Mouse (Mus musculus) limb, embryonic 11.5 days (tissue): ENCODE measurements at regions not wholly inside any gene's neighbourhood (a gene's known extent, or its start where the extent isn't known, plus 50 kb on each side); places are given as distances from the start of the nearest gene placed in this dataset.

Experiments used
- ATAC-seq: fragments of 200-750 bp; cut with Nextera tagmentation; 2 replicates; pipeline ENCODE4 v1.8.0; 2017; ENCODE audit warnings: low read depth; ENCODE audit not compliant: insufficient number of reproducible peaks, low FRiP score, low TSS enrichment
- DNase-seq: peaks from one replicate; pipeline ENCODE4 v3.0.0-alpha.2; 2015; ENCODE audit warnings: low spot score
- H3K27ac ChIP-seq: fragments of 300-500 bp; sonication (generic); replicated peaks from 2 replicates; pipeline ENCODE4 v1.5.1; 2014; ENCODE audit warnings: low read depth, mild to moderate bottlenecking, low read length
- H3K27me3 ChIP-seq: fragments of 300-500 bp; sonication (generic); 2 replicates; pipeline ENCODE4 v1.6.1; 2014; ENCODE audit warnings: mild to moderate bottlenecking, low read length, mixed read lengths; ENCODE audit not compliant: control insufficient read depth, insufficient read depth
- H3K36me3 ChIP-seq: fragments of 300-500 bp; sonication (generic); 2 replicates; pipeline ENCODE4 v1.6.1; 2014; ENCODE audit warnings: mild to moderate bottlenecking, low read length, moderate library complexity, mixed read lengths; ENCODE audit not compliant: control insufficient read depth, insufficient read depth
- H3K4me1 ChIP-seq: fragments of 300-500 bp; sonication (generic); 2 replicates; pipeline ENCODE4 v1.6.1; 2014; ENCODE audit warnings: low read length, mixed read lengths; ENCODE audit not compliant: control insufficient read depth, insufficient read depth
- H3K4me2 ChIP-seq: fragments of 300-500 bp; sonication (generic); 2 replicates; pipeline ENCODE4 v1.6.1; 2014; ENCODE audit warnings: low read depth, mild to moderate bottlenecking, moderate library complexity; ENCODE audit not compliant: severe bottlenecking
- H3K4me3 ChIP-seq: fragments of 300-500 bp; sonication (generic); 2 replicates; pipeline ENCODE4 v1.5.1; 2014; ENCODE audit warnings: low read depth, low read length
- H3K9ac ChIP-seq: fragments of 300-500 bp; sonication (generic); 2 replicates; pipeline ENCODE4 v1.6.1; 2014; ENCODE audit warnings: mild to moderate bottlenecking, low read length
- H3K9me3 ChIP-seq: fragments of 300-500 bp; sonication (generic); 2 replicates; pipeline ENCODE4 v1.6.1; 2016; ENCODE audit warnings: low read length; ENCODE audit not compliant: control insufficient read depth
- WGBS: fragments of 180-500 bp; shearing (Covaris S2); extraction: QIAGEN DNeasy Blood & Tissue Kit; methylation state at CpG from one replicate; pipeline ENCODE4 v1.1.7; 2014; 5-methylcytosine and 5-hydroxymethylcytosine counted together

DNA sequence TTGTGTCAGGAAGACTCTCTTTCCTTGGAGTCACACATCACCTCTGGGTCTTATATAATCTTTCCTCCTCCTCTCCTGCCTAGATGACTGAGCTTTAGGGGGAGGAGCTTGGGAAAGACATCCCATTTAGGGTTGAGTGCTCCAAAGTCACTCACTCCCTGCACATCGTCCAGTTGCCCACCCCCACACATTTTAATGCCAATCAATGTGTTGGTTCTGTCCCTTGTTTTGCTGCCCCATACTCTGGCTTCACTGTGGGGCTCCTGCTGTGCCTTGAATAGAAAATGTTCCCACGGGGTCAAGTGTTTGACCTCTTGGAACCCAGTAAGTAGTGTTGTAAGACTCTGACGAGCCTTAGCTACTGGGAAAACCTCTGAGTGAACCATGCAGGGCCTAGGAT lies 58.8 kb upstream of the Gm21915 start:
- Histone ChIP-seq H3K4me2 (no peak overlapping the region), H3K4me3 (no peak overlapping the region), H3K4me1 (peaks cover 8% of the 10 kb centered on the region), H3K9me3 (peaks cover 5% of the 10 kb centered on the region; the same call in 1 of the 2 replicates), H3K9ac (no peak overlapping the region), H3K36me3 (no peaks in the 10 kb centered on the region), H3K27ac (no peak overlapping the region), H3K27me3 (no peaks in the 10 kb centered on the region)
- WGBS: 66% methylated on average over 3 of the region's 3 CpGs
- ATAC-seq (no peak), DNase-seq (no peak)

DNA sequence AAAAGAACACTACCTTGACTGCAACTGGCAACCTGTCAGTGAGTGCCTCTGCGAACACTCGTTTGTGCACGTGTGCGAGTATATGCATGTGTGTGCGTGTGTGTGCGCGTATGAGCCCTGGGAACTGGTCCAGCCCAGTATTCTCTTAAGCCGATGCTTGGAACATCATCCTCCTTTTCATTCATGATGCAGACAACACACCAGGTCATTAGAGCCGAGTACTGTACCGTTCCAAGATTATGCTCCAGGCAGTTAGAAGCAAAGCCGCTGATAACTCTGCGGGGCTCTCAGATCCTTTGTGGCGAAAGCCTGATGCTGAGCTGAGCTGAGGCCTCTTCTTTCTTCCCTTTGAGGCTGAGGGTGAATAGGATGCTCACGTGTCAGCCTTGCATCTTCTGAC lies 61.8 kb upstream of the Gm21915 start:
- Histone ChIP-seq H3K4me1 (no peaks in the 10 kb centered on the region), H3K36me3 (no peaks in the 10 kb centered on the region), H3K27ac (no peak overlapping the region), H3K27me3 (no peaks in the 10 kb centered on the region), H3K9ac (no peak overlapping the region), H3K4me2 (no peak overlapping the region), H3K4me3 (no peak overlapping the region), H3K9me3 (peaks cover 5% of the 10 kb centered on the region; the same call in 1 of the 2 replicates)
- no peak for DNase-seq
- 90% methylated on average over 14 of the region's 14 CpGs for WGBS
- ATAC-seq: no peak

DNA sequence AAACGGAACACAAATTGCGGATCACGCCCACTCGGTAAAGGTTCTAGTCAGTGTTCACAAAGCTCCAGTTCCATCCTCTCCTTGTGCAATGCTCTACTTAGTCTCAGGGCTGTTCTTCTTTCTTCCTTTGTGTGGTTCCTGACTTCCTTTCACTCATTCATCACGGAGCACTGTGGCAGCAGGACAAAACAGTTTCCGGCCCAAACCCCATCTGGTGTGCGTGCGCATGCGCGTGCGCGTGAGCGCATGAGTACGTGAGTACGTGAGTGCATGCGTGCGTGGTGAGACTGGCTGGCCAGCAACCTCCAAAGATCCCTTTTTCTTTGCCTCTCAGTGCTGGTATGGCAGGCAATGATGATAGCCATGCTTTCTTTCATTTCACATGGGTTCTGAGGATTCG lies 62.5 kb upstream of the Gm21915 start:
- peaks cover 5% of the 10 kb centered on the region; the same call in 1 of the 2 replicates for H3K9me3 ChIP-seq
- WGBS: 94% methylated on average over 18 of the region's 18 CpGs
- DNase-seq (no peak), ATAC-seq (no peak)
- no peak overlapping the region for H3K27ac ChIP-seq
- no peak overlapping the region for H3K4me2 ChIP-seq
- H3K4me1 ChIP-seq: no peaks in the 10 kb centered on the region
- no peak overlapping the region for H3K4me3 ChIP-seq
- no peaks in the 10 kb centered on the region for H3K36me3 ChIP-seq
- H3K27me3 ChIP-seq: no peaks in the 10 kb centered on the region
- H3K9ac ChIP-seq: no peak overlapping the region

DNA sequence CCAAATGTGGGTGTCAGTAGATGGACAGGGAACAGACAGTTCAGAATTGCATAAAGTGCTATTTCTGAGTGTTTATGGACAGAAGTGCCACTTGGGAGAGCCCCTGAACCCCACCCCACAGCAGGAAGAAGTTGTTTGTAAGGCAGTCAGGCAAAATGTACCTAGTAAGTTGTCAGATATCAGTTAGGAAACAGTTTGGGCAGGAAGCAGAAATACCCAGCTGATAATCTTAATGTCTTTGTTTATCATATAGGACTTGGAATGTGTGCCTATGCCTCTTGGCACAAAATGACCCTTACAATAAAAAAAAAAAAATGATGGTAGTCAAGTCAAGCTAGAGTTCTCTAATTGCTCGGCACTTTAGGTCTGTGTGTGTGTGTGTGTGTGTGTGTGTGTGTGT lies 66.9 kb upstream of the Gm21915 start:
- Histone ChIP-seq H3K4me1 (no peaks in the 10 kb centered on the region), H3K9me3 (no peaks in the 10 kb centered on the region), H3K36me3 (no peaks in the 10 kb centered on the region), H3K27me3 (no peaks in the 10 kb centered on the region), H3K4me3 (no peak overlapping the region), H3K9ac (no peak overlapping the region), H3K27ac (no peak overlapping the region), H3K4me2 (no peak overlapping the region)
- 81% methylated on average over 1 of the region's 1 CpGs for WGBS
- no peak for DNase-seq
- ATAC-seq: no peak

DNA sequence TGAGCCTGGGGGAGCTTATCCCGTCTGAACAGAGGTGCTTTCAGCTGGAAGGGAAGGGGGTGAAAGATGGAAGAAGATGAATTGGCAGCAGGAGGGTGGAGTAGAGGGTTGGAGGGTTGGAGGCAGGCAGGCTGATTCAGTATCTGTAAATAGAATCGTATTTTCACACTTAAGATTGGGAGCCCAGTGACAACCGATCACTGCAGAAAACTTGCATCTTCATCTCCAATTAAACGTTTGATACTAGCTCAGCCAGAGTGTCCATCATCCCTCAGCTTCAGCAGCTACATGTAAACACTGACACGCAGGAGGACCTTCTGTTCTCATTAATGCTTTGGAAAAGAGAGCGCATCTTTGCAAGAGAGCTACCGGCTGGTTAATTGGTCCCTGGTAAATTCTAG lies 67.2 kb upstream of the Gramd1b start:
- ATAC-seq (no peak), DNase-seq (no peak)
- H3K4me2 ChIP-seq: no peak overlapping the region
- H3K36me3 ChIP-seq: no peaks in the 10 kb centered on the region
- no peaks in the 10 kb centered on the region for H3K4me1 ChIP-seq
- no peak overlapping the region for H3K9ac ChIP-seq
- H3K27ac ChIP-seq: no peak overlapping the region
- no peaks in the 10 kb centered on the region for H3K9me3 ChIP-seq
- no peak overlapping the region for H3K4me3 ChIP-seq
- 77% methylated on average over 7 of the region's 7 CpGs for WGBS
- H3K27me3 ChIP-seq: no peaks in the 10 kb centered on the region

DNA sequence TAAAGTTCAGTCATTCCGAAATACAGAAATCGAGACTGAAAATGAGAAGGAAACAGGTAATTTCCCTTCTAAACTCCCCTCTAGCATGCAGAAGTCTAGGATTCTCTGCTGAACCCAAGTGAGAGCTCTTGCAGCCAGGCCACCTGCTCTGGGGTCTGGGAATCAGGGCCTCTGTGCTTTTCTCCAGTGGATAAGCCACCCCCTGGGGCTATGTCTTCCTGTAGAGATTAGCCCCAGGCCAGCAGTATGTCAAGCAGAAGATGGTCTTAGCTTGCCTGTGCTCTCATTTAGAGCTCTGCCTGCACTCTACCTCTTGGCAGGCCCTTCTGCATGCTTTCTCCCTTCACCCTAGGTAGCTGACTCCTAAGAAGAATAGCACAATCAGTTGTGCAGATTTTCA lies 56.2 kb upstream of the Gramd1b start:
- H3K4me2 ChIP-seq: no peak overlapping the region
- DNase-seq: no peak
- H3K27me3 ChIP-seq: no peaks in the 10 kb centered on the region
- 83% methylated on average over 2 of the region's 2 CpGs for WGBS
- H3K9ac ChIP-seq: no peak overlapping the region
- no peaks in the 10 kb centered on the region for H3K9me3 ChIP-seq
- no peak for ATAC-seq
- H3K4me1 ChIP-seq: no peaks in the 10 kb centered on the region
- H3K4me3 ChIP-seq: no peak overlapping the region
- no peaks in the 10 kb centered on the region for H3K36me3 ChIP-seq
- H3K27ac ChIP-seq: no peak overlapping the region

DNA sequence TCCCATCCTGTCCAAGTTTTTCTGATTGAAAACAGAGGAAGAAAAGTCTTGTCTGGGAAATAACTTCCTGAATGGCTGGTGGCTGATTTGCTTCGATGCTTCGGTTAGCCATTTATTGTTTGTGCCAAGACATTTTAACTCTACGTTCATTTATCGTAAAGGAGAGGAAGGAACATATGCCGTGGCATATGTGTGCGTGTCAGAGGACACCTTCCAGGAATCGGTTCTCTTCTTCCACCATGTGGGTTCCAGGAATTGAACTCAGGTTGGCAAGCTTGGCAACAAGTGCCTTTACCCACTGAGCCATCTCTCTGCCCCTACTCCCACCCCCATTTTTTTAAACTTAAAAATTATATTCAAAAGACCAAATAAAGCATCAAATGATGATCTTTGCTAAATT lies 55.4 kb upstream of the Gramd1b start:
- Histone ChIP-seq H3K9ac (no peak overlapping the region), H3K4me1 (no peaks in the 10 kb centered on the region), H3K4me3 (no peak overlapping the region), H3K27ac (no peak overlapping the region), H3K36me3 (no peaks in the 10 kb centered on the region), H3K4me2 (no peak overlapping the region), H3K27me3 (no peaks in the 10 kb centered on the region), H3K9me3 (no peaks in the 10 kb centered on the region)
- WGBS: 81% methylated on average over 7 of the region's 7 CpGs
- DNase-seq (no peak), ATAC-seq (no peak)

DNA sequence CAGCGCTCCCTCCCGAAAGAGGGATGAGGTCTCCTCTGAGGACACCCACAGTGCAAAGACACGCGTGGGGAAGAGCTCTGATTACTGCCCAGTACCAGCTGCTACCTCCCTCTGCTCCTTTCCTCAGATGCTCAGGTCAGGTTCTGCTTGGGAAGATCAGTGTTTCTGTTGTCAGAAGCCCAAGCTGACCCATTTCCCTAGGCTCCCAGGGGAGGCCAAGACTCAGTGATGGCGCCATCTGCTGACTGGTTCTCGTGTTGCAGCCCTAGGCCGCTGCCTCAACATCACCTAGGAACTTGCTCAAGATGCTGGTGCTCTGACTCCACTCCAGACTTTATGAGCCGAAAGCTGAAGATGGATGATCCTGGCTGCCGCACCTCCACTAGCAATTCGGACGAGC lies 52.4 kb upstream of the Gramd1b start:
- Histone ChIP-seq H3K9ac (no peak overlapping the region), H3K27ac (no peak overlapping the region), H3K27me3 (no peaks in the 10 kb centered on the region), H3K36me3 (no peaks in the 10 kb centered on the region), H3K4me3 (no peak overlapping the region), H3K4me1 (no peaks in the 10 kb centered on the region), H3K4me2 (no peak overlapping the region), H3K9me3 (no peaks in the 10 kb centered on the region)
- peak; percentile 77 for DNase-seq
- 50% methylated on average over 11 of the region's 11 CpGs for WGBS
- no peak for ATAC-seq

DNA sequence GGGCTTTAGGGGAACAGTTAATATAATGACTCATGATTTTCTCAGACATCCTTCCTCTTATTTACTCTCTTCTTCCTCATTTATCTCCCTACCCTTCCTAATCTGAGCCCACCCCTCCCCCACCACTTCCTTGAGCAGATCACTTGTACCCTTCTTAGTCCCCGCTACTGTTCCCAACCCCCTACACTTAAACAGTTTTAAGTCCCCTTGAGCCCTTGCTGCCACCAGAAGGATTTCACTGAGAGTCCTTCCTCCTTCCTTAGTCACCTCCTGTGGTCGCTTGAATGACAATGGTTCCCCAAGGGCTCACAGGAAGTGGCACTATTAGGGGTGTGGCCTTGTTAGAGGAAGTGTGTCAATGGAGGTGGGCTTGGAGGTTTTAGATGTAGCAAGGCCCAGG lies 50.7 kb upstream of the Gramd1b start:
- Histone ChIP-seq H3K27ac (no peak overlapping the region), H3K9me3 (no peaks in the 10 kb centered on the region), H3K36me3 (no peaks in the 10 kb centered on the region), H3K4me1 (no peaks in the 10 kb centered on the region), H3K4me3 (no peak overlapping the region), H3K9ac (no peak overlapping the region), H3K27me3 (no peaks in the 10 kb centered on the region), H3K4me2 (no peak overlapping the region)
- no peak for ATAC-seq
- 77% methylated on average over 2 of the region's 2 CpGs for WGBS
- no peak for DNase-seq
